Mouse (Mus musculus) heart, postnatal 0 days (tissue): ENCODE measurements around the gene Rpl18a. TPM values are rescaled to one million over a fixed set of nuclear protein-coding genes. Genes with fewer than 3 reads are reported as not detected.

Source experiments
- ATAC-seq: fragments of 200-750 bp; cut with Nextera tagmentation; 2 replicates; pipeline ENCODE4 v1.8.0; 2017; ENCODE audit warnings: low read depth, moderate number of reproducible peaks, moderate library complexity; ENCODE audit not compliant: insufficient read depth
- DNase-seq: peaks from one replicate; pipeline ENCODE4 v3.0.0-alpha.2; 2016; ENCODE audit warnings: low spot score
- H3K27ac ChIP-seq: fragments of 300-500 bp; sonication (generic); 2 replicates; pipeline ENCODE4 v1.5.1; 2014; ENCODE audit warnings: low read depth, mild to moderate bottlenecking
- H3K27me3 ChIP-seq: fragments of 300-500 bp; sonication (generic); 2 replicates; pipeline ENCODE4 v1.6.1; 2014; ENCODE audit warnings: low read length, mixed read lengths; ENCODE audit not compliant: control insufficient read depth, insufficient read depth
- H3K36me3 ChIP-seq: fragments of 300-500 bp; sonication (generic); replicated peaks from 2 replicates; pipeline ENCODE4 v1.6.1; 2014; ENCODE audit warnings: low read length, mixed read lengths; ENCODE audit not compliant: control insufficient read depth, insufficient read depth
- H3K4me1 ChIP-seq: fragments of 300-500 bp; sonication (generic); 2 replicates; pipeline ENCODE4 v1.6.1; 2014; ENCODE audit warnings: antibody characterized with exemption; ENCODE audit not compliant: control insufficient read depth, insufficient read depth
- H3K4me2 ChIP-seq: fragments of 300-500 bp; sonication (generic); 2 replicates; pipeline ENCODE4 v1.6.1; 2014; ENCODE audit warnings: low read depth, mild to moderate bottlenecking, low read length, moderate library complexity
- H3K4me3 ChIP-seq: fragments of 300-500 bp; sonication (generic); 2 replicates; pipeline ENCODE4 v1.5.1; 2014; ENCODE audit warnings: low read depth, low read length
- H3K9ac ChIP-seq: fragments of 300-500 bp; sonication (generic); replicated peaks from 2 replicates; pipeline ENCODE4 v1.6.1; 2014; ENCODE audit warnings: low read depth, low read length, mixed read lengths
- H3K9me3 ChIP-seq: fragments of 300-500 bp; sonication (generic); replicated peaks from 2 replicates; pipeline ENCODE4 v1.6.1; 2016; ENCODE audit warnings: low read length; ENCODE audit not compliant: control insufficient read depth
- CTCF ChIP-seq: IDR thresholded peaks from 2 replicates; pipeline ENCODE4 v1.5.1; 2016; ENCODE audit warnings: antibody characterized with exemption, control low read depth, low read depth
- EP300 ChIP-seq: IDR thresholded peaks from 2 replicates; pipeline ENCODE4 v1.6.1; 2016; ENCODE audit warnings: antibody characterized with exemption, low read depth
- WGBS: fragments of 180-500 bp; shearing (Covaris S2); extraction: QIAGEN DNeasy Blood & Tissue Kit; methylation state at CpG from one replicate; pipeline ENCODE4 v1.1.7; 2014; 5-methylcytosine and 5-hydroxymethylcytosine counted together
- polyA plus RNA-seq: library from polyadenylated mRNA; unstranded; fragments of >200 nt; fragmentation: Nextera tagmentation; extraction: Ambion mirVana; gene quantifications from 2 replicates; pipeline ENCODE4 v1.2.1, GENCODE M21; 2015
- total RNA-seq: library from RNA; depleted of rRNA; stranded (reverse); fragments of >200 nt; gene quantifications from 2 replicates; pipeline ENCODE4 v1.2.3, GENCODE M21; 2014; ENCODE audit warnings: low replicate concordance

Rpl18a gene
- total and polyA plus RNA-seq, 2 experiments from 2014 or later: 2,186 to 2,523 TPM

- Histone ChIP-seq H3K4me3 (peak within 1 kb of the TSS; percentile 63), H3K9me3 (no peaks in the 10 kb centered on the region), H3K4me1 (peaks cover 12% of the 10 kb centered on the region; the same call in 1 of the 2 replicates), H3K4me2 (peak within 1 kb of the TSS; percentile 83), H3K9ac (peak within 1 kb of the TSS; percentile 63), H3K27ac (peak within 1 kb of the TSS; percentile 78), H3K27me3 (peaks cover 16% of the 10 kb centered on the region; the same call in 1 of the 2 replicates), H3K36me3 (0 out of 2 replicates have a peak, but pooled peaks cover under 1% of the 10 kb centered on the region)
- TF ChIP-seq CTCF (peak; percentile 21), EP300 (no peak)
- ATAC-seq (peak; percentile 10), DNase-seq (no peak)
- WGBS: 1% methylated on average over 54 of the region's 55 CpGs
Measured at GRCm38 (mm10) chr8:70862824-70863641, 34.2 kb downstream of the Rpl18a start, which contains the start of gene Kcnn1. Gene Kcnn1 (minus strand): TSS chr8:70863258.

GRCm38 (mm10) chr8:70857516-70857915 lies 39.7 kb downstream of the Rpl18a start:
- no peak for TF ChIP-seq CTCF
- no peak for TF ChIP-seq EP300
- Histone ChIP-seq H3K4me3 (no peak overlapping the region), H3K27me3 (0 out of 2 replicates have a peak, but pooled peaks cover 3% of the 10 kb centered on the region), H3K9ac (no peak overlapping the region), H3K27ac (no peak overlapping the region), H3K9me3 (no peaks in the 10 kb centered on the region), H3K4me1 (no peaks in the 10 kb centered on the region; the same call in 1 of the 2 replicates), H3K4me2 (no peak overlapping the region), H3K36me3 (no peaks in the 10 kb centered on the region)
- 38% methylated on average over 4 of the region's 4 CpGs for WGBS
- no peak for ATAC-seq
- DNase-seq: no peak

- peak; percentile 78 for ATAC-seq
Measured at GRCm38 (mm10) chr8:70856541-70857197, 40.5 kb downstream of the Rpl18a start.

GRCm38 (mm10) chr8:70856028-70856427 lies 41.2 kb downstream of the Rpl18a start:
- Histone ChIP-seq H3K9me3 (no peaks in the 10 kb centered on the region), H3K27me3 (no peaks in the 10 kb centered on the region), H3K27ac (no peak overlapping the region), H3K36me3 (no peaks in the 10 kb centered on the region), H3K4me1 (no peaks in the 10 kb centered on the region), H3K4me3 (no peak overlapping the region), H3K4me2 (no peak overlapping the region), H3K9ac (no peak overlapping the region)
- no peak for ATAC-seq
- no peak for TF ChIP-seq CTCF
- no peak for TF ChIP-seq EP300
- DNase-seq: no peak
- WGBS: 68% methylated on average over 5 of the region's 5 CpGs

More at GRCm38 (mm10) chr8:70856541-70857197, 40.5 kb downstream of the Rpl18a start:
- 5% methylated on average over 33 of the region's 33 CpGs for WGBS
- H3K27ac ChIP-seq: no peak overlapping the region
- TF ChIP-seq CTCF (no peak), EP300 (no peak)
- DNase-seq: no peak
- H3K4me1 ChIP-seq: no peaks in the 10 kb centered on the region
- H3K9ac ChIP-seq: 0 out of 2 replicates have a peak overlapping the region, but pooled peaks have one; percentile 27
- no peaks in the 10 kb centered on the region for H3K9me3 ChIP-seq
- peak overlapping the region; percentile 46 for H3K4me3 ChIP-seq
- no peaks in the 10 kb centered on the region for H3K36me3 ChIP-seq
- no peaks in the 10 kb centered on the region for H3K27me3 ChIP-seq
- H3K4me2 ChIP-seq: peak overlapping the region; percentile 72

- Histone ChIP-seq H3K9ac (no peak overlapping the region), H3K36me3 (no peaks in the 10 kb centered on the region), H3K4me3 (no peak overlapping the region), H3K4me1 (no peaks in the 10 kb centered on the region), H3K27ac (no peak overlapping the region), H3K4me2 (no peak overlapping the region), H3K9me3 (no peaks in the 10 kb centered on the region), H3K27me3 (no peaks in the 10 kb centered on the region)
- TF ChIP-seq CTCF: no peak
- no peak for TF ChIP-seq EP300
- ATAC-seq: no peak
- WGBS: 68% methylated on average over 2 of the region's 2 CpGs
- DNase-seq: no peak
Measured at GRCm38 (mm10) chr8:70853863-70854262, 43.3 kb downstream of the Rpl18a start.
